Mouse (Mus musculus): ENCODE results near the gene Ly6g5c.

- TF ChIP-seq CTCF (IDR thresholded peaks at IDR 0.05; ENCODE audit: low read depth), result peak; percentile 41; the same call in 1 of the 2 replicates
- TF ChIP-seq EP300 (IDR thresholded peaks at IDR 0.05; ENCODE audit: low read depth), result no peak
Measured at GRCm38 (mm10) chr17:35088151-35088550, 19.9 kb upstream of the Ly6g5c start.
